Mouse (Mus musculus) intestine, postnatal 0 days (tissue): Measurements from ENCODE around the gene Ap4s1. TPM values are rescaled to one million over a fixed set of nuclear protein-coding genes. Genes with fewer than 3 reads are reported as not detected.
A peak's percentile ranks its signal among the peaks of the same experiment; 100 is the strongest.

Source experiments
- ATAC-seq: fragments of 200-750 bp; cut with Nextera tagmentation; 2 replicates; pipeline ENCODE4 v1.8.0; 2017; ENCODE audit warnings: mild to moderate bottlenecking, moderate TSS enrichment, moderate library complexity
- H3K27ac ChIP-seq: fragments of 300-500 bp; sonication (generic); 2 replicates; pipeline ENCODE4 v1.5.1; 2014; ENCODE audit warnings: mild to moderate bottlenecking, low read depth, low read length, moderate library complexity
- H3K27me3 ChIP-seq: fragments of 300-500 bp; sonication (generic); replicated peaks from 2 replicates; pipeline ENCODE4 v1.6.1; 2014; ENCODE audit warnings: low read length, mixed read lengths; ENCODE audit not compliant: control insufficient read depth, insufficient read depth
- H3K36me3 ChIP-seq: fragments of 300-500 bp; sonication (generic); 2 replicates; pipeline ENCODE4 v1.6.1; 2014; ENCODE audit warnings: mild to moderate bottlenecking, moderate library complexity; ENCODE audit not compliant: control insufficient read depth, insufficient read depth
- H3K4me1 ChIP-seq: fragments of 300-500 bp; sonication (generic); replicated peaks from 2 replicates; pipeline ENCODE4 v1.6.1; 2014; ENCODE audit warnings: antibody characterized with exemption, low read length, mixed read lengths; ENCODE audit not compliant: control insufficient read depth, insufficient read depth
- H3K4me2 ChIP-seq: fragments of 300-500 bp; sonication (generic); replicated peaks from 2 replicates; pipeline ENCODE4 v1.6.1; 2014; ENCODE audit warnings: low read depth, mild to moderate bottlenecking, moderate library complexity
- H3K4me3 ChIP-seq: fragments of 300-500 bp; sonication (generic); 2 replicates; pipeline ENCODE4 v1.5.1; 2014; ENCODE audit warnings: low read depth, low read length
- H3K9ac ChIP-seq: fragments of 300-500 bp; sonication (generic); 2 replicates; pipeline ENCODE4 v1.6.1; 2014; ENCODE audit warnings: mild to moderate bottlenecking, low read depth, low read length
- H3K9me3 ChIP-seq: fragments of 300-500 bp; sonication (generic); 2 replicates; pipeline ENCODE4 v1.6.1; 2016; ENCODE audit warnings: mixed run types; ENCODE audit not compliant: control insufficient read depth
- CTCF ChIP-seq: sonication (generic); IDR thresholded peaks from 2 replicates; pipeline ENCODE4 v1.5.1; 2016; ENCODE audit warnings: low read depth, mild to moderate bottlenecking, control low read depth, antibody characterized with exemption, moderate library complexity
- WGBS: fragments of 180-500 bp; shearing (Covaris S2); extraction: QIAGEN DNeasy Blood & Tissue Kit; methylation state at CpG from one replicate; pipeline ENCODE4 v1.1.7; 2014; 5-methylcytosine and 5-hydroxymethylcytosine counted together
- polyA plus RNA-seq: library from polyadenylated mRNA; unstranded; fragments of >200 nt; fragmentation: Nextera tagmentation; extraction: Ambion mirVana; gene quantifications from 2 replicates; pipeline ENCODE4 v1.2.1, GENCODE M21; 2015

Ap4s1 gene
- polyA plus RNA-seq, 1 experiment from 2014 or later: 25.7 TPM

DNA sequence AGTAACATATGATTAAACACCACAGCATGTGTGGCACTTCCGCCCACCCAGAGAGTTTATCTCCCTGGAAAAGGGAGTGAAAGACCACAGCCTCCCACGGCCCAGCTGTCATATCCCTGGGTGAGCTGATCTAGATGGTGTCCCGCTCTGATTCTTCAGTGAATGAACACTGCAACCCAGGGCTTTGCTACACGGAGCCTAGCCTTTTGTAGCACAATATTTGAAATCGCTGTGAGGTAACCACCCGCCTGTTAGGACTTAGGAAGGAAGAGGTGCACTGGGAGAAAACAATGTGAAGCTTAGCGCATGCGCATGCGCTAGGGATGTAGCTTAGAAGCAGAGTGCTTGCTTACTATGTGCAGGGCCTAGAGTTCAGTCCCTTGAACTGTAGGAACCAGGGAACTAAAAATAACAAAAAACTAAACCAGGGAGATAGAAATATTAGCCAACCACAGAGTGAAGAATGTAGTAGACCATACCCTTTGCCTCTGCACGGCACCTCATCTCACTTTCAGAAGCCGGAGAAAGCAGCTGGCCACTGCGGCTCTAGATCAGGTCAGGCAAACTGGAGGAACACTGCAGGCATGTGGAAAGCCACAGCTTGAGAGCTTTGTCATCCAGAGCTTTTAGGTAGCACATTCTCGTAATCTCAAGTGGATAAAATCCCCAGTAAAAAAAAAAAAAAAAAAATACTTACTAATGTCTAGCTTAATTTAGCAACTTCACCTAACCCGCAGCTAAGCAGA is 18.3 kb downstream of the Ap4s1 start:
- WGBS: 69% methylated on average over 14 of the region's 14 CpGs
- no peak overlapping the region for H3K4me3 ChIP-seq
- TF ChIP-seq CTCF: no peak
- no peak overlapping the region for H3K27ac ChIP-seq
- H3K9ac ChIP-seq: no peak overlapping the region
- H3K9me3 ChIP-seq: no peaks in the 10 kb centered on the region
- no peak for ATAC-seq
- H3K36me3 ChIP-seq: no peaks in the 10 kb centered on the region
- H3K4me2 ChIP-seq: no peak overlapping the region
- H3K27me3 ChIP-seq: no peaks in the 10 kb centered on the region
- no peaks in the 10 kb centered on the region for H3K4me1 ChIP-seq

DNA sequence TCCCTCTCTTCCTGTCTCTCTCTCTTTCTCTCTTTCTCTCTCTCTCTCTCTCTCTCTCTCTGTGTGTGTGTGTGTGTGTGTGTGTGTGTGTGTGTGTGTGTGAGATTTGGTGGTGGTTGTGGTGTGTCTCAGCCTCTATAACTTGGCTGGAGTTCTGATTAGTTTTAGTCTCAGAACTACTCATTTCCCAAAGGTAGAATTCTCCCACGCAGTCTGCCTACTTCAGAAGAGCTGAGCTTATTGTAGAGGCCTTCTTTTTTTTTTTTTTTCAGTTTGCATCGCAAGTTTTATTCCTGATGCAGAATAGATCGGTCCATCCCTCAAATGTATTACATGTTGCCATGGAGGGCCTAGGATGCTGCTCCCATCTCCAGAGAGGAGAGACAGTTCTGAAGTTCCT is 18.9 kb downstream of the Ap4s1 start:
- no peak overlapping the region for H3K4me2 ChIP-seq
- no peaks in the 10 kb centered on the region for H3K27me3 ChIP-seq
- no peak overlapping the region for H3K9ac ChIP-seq
- ATAC-seq: no peak
- no peak overlapping the region for H3K4me3 ChIP-seq
- no peaks in the 10 kb centered on the region for H3K4me1 ChIP-seq
- TF ChIP-seq CTCF: no peak
- H3K9me3 ChIP-seq: no peaks in the 10 kb centered on the region
- no peak overlapping the region for H3K27ac ChIP-seq
- 77% methylated on average over 3 of the region's 3 CpGs for WGBS
- H3K36me3 ChIP-seq: no peaks in the 10 kb centered on the region

DNA sequence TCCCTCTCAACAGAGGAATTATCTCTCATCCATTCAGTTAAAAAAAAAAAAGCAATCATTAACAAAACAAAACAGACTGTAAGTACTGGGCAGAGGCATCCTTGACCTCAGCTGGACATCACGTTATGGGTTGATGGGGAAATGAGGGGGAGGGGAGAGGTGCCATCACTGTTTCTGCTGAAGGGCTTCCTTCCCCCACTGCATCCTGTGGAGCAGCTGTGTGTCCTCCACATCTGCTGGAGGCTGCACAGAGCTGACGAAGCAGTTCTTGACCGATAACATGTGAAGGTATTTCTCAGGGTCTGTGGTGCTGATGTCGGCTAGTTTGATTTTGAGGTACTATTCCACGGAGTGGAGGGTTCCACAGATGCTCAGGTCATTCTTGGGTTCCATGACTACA is 19.3 kb downstream of the Ap4s1 start:
- Histone ChIP-seq H3K27ac (no peak overlapping the region), H3K4me2 (no peak overlapping the region), H3K9ac (no peak overlapping the region), H3K27me3 (no peaks in the 10 kb centered on the region), H3K36me3 (no peaks in the 10 kb centered on the region), H3K9me3 (no peaks in the 10 kb centered on the region), H3K4me3 (no peak overlapping the region), H3K4me1 (no peaks in the 10 kb centered on the region)
- 57% methylated on average over 5 of the region's 5 CpGs for WGBS
- TF ChIP-seq CTCF: no peak
- ATAC-seq: no peak

DNA sequence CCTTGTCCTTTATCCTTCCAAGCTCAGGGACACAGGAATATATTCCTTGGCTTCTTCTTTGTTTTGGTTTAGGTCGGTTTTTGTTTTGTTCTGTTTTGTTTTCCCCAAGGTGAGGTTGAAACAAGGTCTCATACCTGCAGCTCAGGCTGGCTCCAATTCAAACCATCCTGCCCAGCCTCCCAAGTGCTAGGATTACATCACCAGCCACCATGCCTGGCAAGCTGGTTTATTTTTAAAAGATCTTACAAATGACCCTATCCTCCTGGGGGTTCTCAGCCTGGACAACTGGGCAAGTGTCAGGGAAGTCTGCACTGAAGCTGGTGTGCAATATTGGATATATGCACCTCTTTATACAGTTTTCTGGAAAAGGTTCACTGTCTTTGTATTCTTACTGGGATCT is 21.9 kb downstream of the Ap4s1 start:
- Histone ChIP-seq H3K9ac (no peak overlapping the region), H3K4me2 (no peak overlapping the region), H3K9me3 (no peaks in the 10 kb centered on the region), H3K4me1 (no peaks in the 10 kb centered on the region), H3K4me3 (no peak overlapping the region), H3K36me3 (0 out of 2 replicates have a peak, but pooled peaks cover 3% of the 10 kb centered on the region), H3K27me3 (no peaks in the 10 kb centered on the region), H3K27ac (no peak overlapping the region)
- ATAC-seq: no peak
- no peak for TF ChIP-seq CTCF
- 80% methylated on average over 1 of the region's 1 CpGs for WGBS

DNA sequence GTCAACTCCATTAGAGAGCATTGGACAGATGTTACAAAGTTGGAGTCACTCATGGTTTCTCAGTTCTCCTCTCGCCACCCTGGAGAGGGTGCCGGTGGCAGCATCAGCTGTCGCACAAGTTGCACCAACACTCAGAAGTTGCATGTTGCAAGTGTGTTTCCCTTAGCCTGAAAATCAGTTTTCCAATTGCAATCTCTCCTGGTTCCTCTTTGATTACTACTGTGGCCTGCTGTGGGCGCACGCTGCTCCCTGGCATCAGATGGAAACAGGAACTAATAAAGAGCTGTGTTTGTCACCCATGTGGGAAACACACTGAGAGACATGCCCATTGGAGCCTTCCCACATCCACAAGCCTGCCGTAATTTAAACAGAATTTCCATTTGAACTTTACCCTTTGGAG is 27.8 kb downstream of the Ap4s1 start:
- no peak overlapping the region for H3K4me3 ChIP-seq
- no peak for TF ChIP-seq CTCF
- H3K9ac ChIP-seq: no peak overlapping the region
- peaks cover 7% of the 10 kb centered on the region; the same call in 1 of the 2 replicates for H3K36me3 ChIP-seq
- ATAC-seq: no peak
- no peak overlapping the region for H3K27ac ChIP-seq
- no peaks in the 10 kb centered on the region for H3K4me1 ChIP-seq
- no peak overlapping the region for H3K4me2 ChIP-seq
- whole genome bisulfite sequencing: 91% methylated on average over 6 of the region's 6 CpGs
- H3K27me3 ChIP-seq: no peaks in the 10 kb centered on the region
- H3K9me3 ChIP-seq: no peaks in the 10 kb centered on the region

DNA sequence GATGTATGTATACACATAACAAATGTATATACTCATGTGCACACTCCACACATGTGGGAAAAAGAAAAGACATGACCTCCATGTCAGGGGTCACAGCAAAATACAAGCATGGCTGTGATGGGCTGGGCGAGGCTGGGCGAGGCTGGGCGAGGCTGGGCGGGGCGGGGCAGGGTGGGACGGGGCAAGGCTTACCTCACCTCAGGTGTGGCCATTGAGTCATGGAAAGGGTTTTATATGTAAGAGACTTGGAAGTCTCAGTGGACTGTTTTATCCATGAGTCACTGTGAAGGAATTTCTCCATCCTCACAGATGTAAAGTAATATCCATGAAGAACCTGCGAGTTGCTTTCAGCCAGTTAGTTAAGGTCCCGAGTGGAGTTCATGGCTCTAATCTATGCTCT is 31.0 kb downstream of the Ap4s1 start:
- Histone ChIP-seq H3K27ac (no peak overlapping the region), H3K4me3 (no peak overlapping the region), H3K4me1 (no peaks in the 10 kb centered on the region), H3K27me3 (no peaks in the 10 kb centered on the region), H3K9ac (no peak overlapping the region), H3K36me3 (peaks cover 7% of the 10 kb centered on the region; the same call in 1 of the 2 replicates), H3K9me3 (no peaks in the 10 kb centered on the region), H3K4me2 (no peak overlapping the region)
- 70% methylated on average over 8 of the region's 8 CpGs for WGBS
- TF ChIP-seq CTCF: no peak
- peak; percentile 72 for ATAC-seq
